Mouse (Mus musculus): ENCODE data around the gene Nup210l.

GRCm38 (mm10) chr3:90209908-90210566 is 106.1 kb downstream of the Nup210l start:
- TF ChIP-seq POLR2A (IDR thresholded peaks at IDR 0.05; ENCODE audit: extremely low read depth, insufficient read depth, low read length) (no peak), CTCF (IDR thresholded peaks at IDR 0.05; ENCODE audit: extremely low read depth, insufficient read depth, low read length) (no peak)

Data from cortical plate, adult 2 months (tissue).